In the genomic region with DNA sequence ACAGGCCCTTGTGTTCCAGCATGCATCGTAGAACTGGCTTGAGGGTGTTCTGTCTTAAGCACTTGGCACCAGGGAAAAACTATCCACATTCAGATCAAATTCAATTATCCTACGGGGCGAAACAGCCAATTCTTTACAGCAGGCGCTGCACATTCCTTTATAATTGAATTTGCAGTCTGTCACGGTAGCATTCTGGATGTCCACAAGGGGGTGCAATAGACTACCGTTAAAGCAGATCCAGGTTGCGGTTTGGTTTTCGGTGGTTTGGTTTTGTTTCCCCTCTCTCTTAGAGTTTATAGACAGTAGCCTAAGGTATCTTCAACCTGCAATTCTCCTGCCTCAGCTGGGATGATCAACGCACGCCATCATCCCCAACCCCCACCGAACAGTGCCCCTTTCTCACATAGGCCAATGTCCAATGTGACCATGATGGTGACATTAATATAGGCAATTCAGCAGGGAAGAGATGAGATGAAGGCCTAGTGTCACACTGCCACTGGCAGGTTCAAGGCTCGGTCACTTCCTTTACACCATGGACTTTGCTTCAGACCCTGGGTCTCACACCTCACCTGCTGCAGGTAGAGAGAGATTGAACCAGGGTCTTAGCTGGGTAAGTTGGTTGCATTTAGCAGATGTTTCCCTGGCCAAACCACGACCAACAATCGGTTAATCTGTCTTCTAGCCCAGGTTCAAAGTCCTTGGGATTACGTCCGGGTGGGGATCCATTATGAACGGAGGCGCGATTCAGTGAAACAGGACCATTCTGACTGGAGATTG, we compare ENCODE assay signal across 9 mouse cellular contexts. TPM values are rescaled to one million over a fixed set of nuclear protein-coding genes. Genes with fewer than 3 reads are reported as not detected.
DNase-seq lines count a peak whose midpoint lies in the region; ATAC-seq lines count a peak whose summit lies in the region.
"Had no signal": no experiment of that assay in that cellular context is flagged by ENCODE, and none has a peak within 500 bp of the region (broad histone marks: within the 10 kb centered on the region; RNA-seq: fewer than 3 reads in every experiment).

No protein-coding gene starts in this region.

- H3K4me3 ChIP-seq in intestine, embryonic 16.5 days (ENCODE audit: low read length): no peak overlapping the region; the same call in 1 of the 2 replicates
- H3K4me3 ChIP-seq in liver, embryonic 15.5 days (replicated peaks): no peak overlapping the region
- H3K4me3 ChIP-seq: neural tube, embryonic 12.5 days had no signal

- peaks cover 10% of the 10 kb centered on the region for H3K4me1 ChIP-seq in intestine, embryonic 16.5 days (ENCODE audit: control insufficient read depth, insufficient read depth, low read length)
- peaks cover 39% of the 10 kb centered on the region for H3K4me1 ChIP-seq in liver, embryonic 15.5 days (replicated peaks)

- peak overlapping the region; percentile 18; the same call in 1 of the 2 replicates for H3K4me2 ChIP-seq in intestine, embryonic 16.5 days (ENCODE audit: low read depth, low read length)
- peak overlapping the region; percentile 42 for H3K4me2 ChIP-seq in liver, embryonic 15.5 days
- H3K4me2 ChIP-seq: neural tube, embryonic 12.5 days had no signal

- 47% methylated on average over 19 of the region's 19 CpGs for WGBS in intestine, embryonic 16.5 days
- WGBS in liver, embryonic 15.5 days (ENCODE audit: insufficient replicate concordance): 45% methylated on average over 19 of the region's 19 CpGs

- H3K9ac ChIP-seq in intestine, embryonic 16.5 days (ENCODE audit: low read depth, low read length): no peak overlapping the region
- H3K9ac ChIP-seq in liver, embryonic 15.5 days: no peak overlapping the region

- no peak overlapping the region for H3K27ac ChIP-seq in intestine, embryonic 16.5 days (ENCODE audit: low read length)
- no peak overlapping the region for H3K27ac ChIP-seq in liver, embryonic 15.5 days (replicated peaks)
- H3K27ac ChIP-seq: neural tube, embryonic 12.5 days had no signal

- peak; percentile 51 for ATAC-seq in erythroid progenitor cell, adult 5-6 weeks (replicated peaks; ENCODE audit: low FRiP score, poor library complexity, severe bottlenecking)
- no peak for ATAC-seq in intestine, embryonic 16.5 days
- ATAC-seq in liver, embryonic 15.5 days (ENCODE audit: insufficient read depth): no peak

- peak; percentile 42 to 55 for DNase-seq in right cerebral cortex, adult 2 months (ENCODE audit: low spot score in 2 of 2)
- no peak for DNase-seq in right cerebral cortex, postnatal 4 days
- peak; percentile 56 for DNase-seq in adrenal gland, postnatal 14 days
- DNase-seq in right cerebral cortex, postnatal 25 days: peak; percentile 27
- DNase-seq in ovary, postnatal 10 days (ENCODE audit: low spot score): no peak

- H3K9me3 ChIP-seq in intestine, embryonic 16.5 days (ENCODE audit: control insufficient read depth, low read length): no peaks in the 10 kb centered on the region
- no peaks in the 10 kb centered on the region for H3K9me3 ChIP-seq in liver, embryonic 15.5 days (replicated peaks)
- H3K9me3 ChIP-seq: neural tube, embryonic 12.5 days had no signal

- no peaks in the 10 kb centered on the region; the same call in 1 of the 2 replicates for H3K36me3 ChIP-seq in intestine, embryonic 16.5 days (ENCODE audit: control insufficient read depth, insufficient read depth, low read length)
- H3K36me3 ChIP-seq in liver, embryonic 15.5 days (replicated peaks): peaks cover 52% of the 10 kb centered on the region
- H3K36me3 ChIP-seq: neural tube, embryonic 12.5 days had no signal

- no peaks in the 10 kb centered on the region for H3K27me3 ChIP-seq in intestine, embryonic 16.5 days (replicated peaks; ENCODE audit: control insufficient read depth, insufficient read depth, low read length)
- H3K27me3 ChIP-seq in liver, embryonic 15.5 days: peaks cover 5% of the 10 kb centered on the region

RNA-seq across cellular contexts. Expression of gene Creg1, which starts 12.2 kb away (rescaled TPM):
- 36.6 and 56.6 TPM in 2 replicates for total RNA-seq in adrenal gland, postnatal 14 days (2021)
- total RNA-seq in erythroid progenitor cell, adult 5-6 weeks (2015; ENCODE audit: low replicate concordance): 514 and 545 TPM in 2 replicates
- total RNA-seq in erythroid progenitor cell, adult 5-6 weeks (2017; ENCODE audit: low replicate concordance): 329 and 433 TPM in 2 replicates
- polyA plus RNA-seq in intestine, embryonic 16.5 days (2015; fragmentation: Nextera tagmentation; extraction: Ambion mirVana): 122 and 142 TPM in 2 replicates
- polyA plus RNA-seq in liver, embryonic 15.5 days (2015; fragmentation: Nextera tagmentation; extraction: Ambion mirVana): 334 TPM in 2 replicates

RNA-seq across cellular contexts. Expression of gene Cd247, which starts 12.8 kb away (rescaled TPM):
- 1.3 and 9.1 TPM in 2 replicates for total RNA-seq in adrenal gland, postnatal 14 days (2021)
- total RNA-seq in erythroid progenitor cell, adult 5-6 weeks (2015; ENCODE audit: low replicate concordance): 9.0 TPM in 1 of 2 replicates, not detected in the other
- 4.7 and 10.5 TPM in 2 replicates for total RNA-seq in erythroid progenitor cell, adult 5-6 weeks (2017; ENCODE audit: low replicate concordance)
- 0.21 and 0.51 TPM in 2 replicates for polyA plus RNA-seq in intestine, embryonic 16.5 days (2015; fragmentation: Nextera tagmentation; extraction: Ambion mirVana)
- polyA plus RNA-seq in liver, embryonic 15.5 days (2015; fragmentation: Nextera tagmentation; extraction: Ambion mirVana): 0.20 TPM in 1 of 2 replicates, not detected in the other

Comparison
In these comparisons a context has a peak if more than half of its experiments do, and no peak if none do; other contexts are left out.
1. DNase-seq: peak in right cerebral cortex, adult 2 months (2 of 2), adrenal gland, postnatal 14 days (single experiment) and right cerebral cortex, postnatal 25 days (single experiment); none in right cerebral cortex, postnatal 4 days (single experiment) and ovary, postnatal 10 days (single experiment).